Mouse (Mus musculus) monocyte, adult 2 months (primary cell): ENCODE measurements at regions not wholly inside any gene's neighbourhood (a gene's known extent, or its start where the extent isn't known, plus 50 kb on each side); places are given as distances from the start of the nearest gene placed in this dataset.
"Not testable (repeated sequence)": the region's sequence is repeated elsewhere in the genome, so short reads cannot be mapped to it uniquely, and the experiment has no call there.

Source experiments
- DNase-seq, 2 experiments: peaks; one replicate each; pipeline ENCODE4 v3.0.0; 2022; ENCODE audit warnings: low spot score in 2 of 2, low read depth in 1 of 2

DNA sequence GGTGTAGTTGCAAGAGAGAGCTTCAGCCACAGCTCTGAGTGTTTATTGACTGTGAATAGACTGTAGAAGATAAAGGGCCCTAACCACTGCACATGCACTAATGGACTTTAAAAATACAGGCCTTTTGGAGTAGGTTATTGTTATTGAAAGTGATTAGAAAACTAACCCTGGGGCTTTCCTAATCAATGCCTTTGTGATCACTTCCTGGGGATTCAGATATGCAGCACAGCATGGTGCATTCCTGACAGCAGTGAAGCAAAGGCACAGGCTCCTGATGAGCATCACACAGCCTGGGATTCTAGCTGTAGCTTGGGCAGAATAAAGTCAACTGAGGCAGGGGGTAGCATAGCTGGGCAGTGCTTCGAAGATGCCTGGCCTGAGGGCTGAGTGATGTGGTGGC lies 87.3 kb downstream of the Gm11077 start:
- no peak for DNase-seq

DNA sequence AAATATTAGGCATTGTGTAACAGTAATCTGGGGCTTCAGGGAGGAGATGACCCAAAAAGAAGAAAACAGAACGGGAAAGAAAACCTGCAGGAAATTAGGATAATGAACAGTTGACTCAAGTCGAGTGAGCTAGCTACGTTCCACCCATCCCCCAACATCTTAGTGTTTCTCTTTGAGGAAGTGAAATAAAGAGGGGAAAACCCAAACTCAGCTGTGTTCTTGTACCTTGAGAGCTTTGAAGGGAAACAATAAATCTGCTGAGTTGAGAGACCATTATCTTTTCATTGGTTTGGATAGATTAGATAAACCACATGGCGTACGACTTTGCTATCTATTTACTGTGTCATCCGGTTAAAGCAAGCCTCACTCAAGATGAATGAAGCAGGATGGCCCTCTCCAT lies 87.7 kb downstream of the Gm11077 start:
- DNase-seq: no peak

DNA sequence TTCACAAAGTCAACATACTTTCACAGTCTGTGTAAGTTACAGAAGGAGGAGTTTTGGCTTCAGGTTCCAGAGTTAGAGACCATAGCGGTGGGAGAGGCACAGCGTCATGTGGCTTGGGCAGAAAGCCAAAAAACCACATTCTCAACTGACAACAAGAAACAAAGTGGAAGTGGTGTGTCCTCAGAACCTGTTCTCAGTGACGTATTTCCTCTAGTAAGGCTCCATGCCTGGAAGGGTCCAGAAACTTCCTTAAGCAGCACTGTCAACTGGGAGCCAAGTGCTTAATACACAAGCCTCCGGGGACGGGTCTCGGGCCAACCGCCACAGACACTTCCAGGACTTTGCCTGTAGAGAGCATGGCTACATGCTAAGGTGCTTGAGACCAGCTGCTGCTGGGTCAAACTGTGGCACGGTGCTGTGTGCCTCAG lies 90.4 kb downstream of the Gm11077 start:
- DNase-seq: peak in 1 of 2 experiments; percentile 2

DNA sequence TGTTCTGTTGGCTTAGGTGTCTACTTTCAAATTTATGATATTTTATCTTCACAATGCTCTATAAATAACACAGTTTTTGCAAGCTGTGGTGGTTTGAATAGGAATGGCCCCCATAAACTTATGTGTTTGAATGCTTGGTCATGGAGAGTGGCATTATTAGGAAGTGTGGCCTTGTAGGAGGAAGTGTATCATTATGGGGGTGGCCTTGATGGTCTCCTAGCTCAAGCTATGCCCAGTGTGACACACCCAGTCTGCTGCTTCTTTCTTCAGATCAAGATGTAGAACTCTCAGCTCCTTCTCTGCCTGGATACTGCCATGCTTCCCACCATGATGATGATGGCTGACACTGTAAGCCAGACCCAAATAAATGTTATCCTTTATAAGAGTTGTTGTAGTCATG lies 97.4 kb downstream of the Gm11077 start:
- no peak for DNase-seq

DNA sequence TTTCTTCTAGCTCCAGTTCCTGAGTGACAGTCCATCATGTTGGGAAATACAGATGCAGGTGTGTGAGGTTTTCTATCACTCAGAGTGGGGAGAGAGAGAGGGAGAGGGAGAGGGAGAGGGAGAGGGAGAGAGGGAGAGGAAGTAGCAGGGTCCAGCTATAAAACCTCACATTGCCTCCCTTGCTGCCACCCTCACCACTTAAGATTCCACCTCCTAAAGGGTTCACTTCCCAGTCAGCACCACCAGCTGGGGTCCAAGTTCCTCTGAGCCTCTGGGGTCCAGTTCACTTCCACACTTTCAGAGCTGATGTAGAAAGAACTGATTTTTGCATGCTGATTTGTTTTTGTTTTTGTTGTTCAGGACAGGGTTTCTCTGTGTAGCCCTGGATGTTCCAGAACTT lies 98.6 kb downstream of the Gm11077 start:
- DNase-seq: no peak

DNA sequence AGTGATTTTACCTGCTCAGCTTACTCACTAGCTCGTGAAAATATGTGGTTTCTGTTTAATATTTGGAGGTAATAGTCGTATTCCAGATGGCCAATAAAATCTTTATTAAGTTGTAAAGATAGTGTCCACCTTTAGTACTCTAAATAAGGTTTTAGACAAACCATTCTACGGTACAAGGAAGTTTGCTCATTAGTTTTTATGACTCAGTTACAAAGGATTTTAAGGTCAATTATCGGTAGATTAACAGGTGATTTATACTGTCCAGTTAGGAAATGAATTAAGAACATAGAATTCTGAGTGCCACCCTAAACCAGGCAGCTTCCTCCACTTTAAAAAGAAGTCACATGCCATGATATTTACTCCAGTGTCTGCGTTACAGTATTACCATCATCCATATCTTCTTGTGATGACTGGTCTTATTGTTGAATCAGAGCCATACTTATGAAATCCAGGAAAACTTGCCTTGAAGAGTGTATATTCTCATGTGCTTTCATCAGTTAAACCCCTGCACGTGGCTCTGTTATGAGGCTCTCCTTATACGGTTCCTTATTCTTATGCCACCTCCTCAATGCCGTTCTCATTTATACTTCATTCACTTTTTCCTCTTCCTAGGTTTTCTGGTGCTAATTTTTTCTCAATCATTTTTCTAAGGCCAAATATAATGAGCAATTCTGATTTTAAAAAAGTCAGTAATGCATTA lies 114.4 kb downstream of the Gm11077 start:
- DNase-seq: no peak

DNA sequence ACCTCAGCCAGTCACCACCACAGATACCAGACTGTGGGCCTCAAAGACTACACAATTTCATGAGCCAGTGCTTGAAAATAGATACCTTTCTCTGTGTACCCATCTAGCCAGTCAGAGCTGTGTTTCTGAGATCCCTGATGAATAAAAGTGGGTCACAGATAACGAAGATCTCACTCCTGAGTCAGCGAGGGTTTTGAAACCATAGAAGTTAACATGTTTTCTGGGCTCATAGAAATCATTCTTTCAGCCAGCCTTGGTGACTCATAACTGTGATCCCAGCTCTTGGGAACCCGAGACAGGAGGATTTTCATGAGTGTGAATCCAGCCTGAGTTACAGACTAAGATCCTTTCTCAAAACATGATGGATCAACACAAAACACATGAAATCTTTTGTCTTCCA lies 118.1 kb downstream of the Gm11077 start:
- no peak for DNase-seq

DNA sequence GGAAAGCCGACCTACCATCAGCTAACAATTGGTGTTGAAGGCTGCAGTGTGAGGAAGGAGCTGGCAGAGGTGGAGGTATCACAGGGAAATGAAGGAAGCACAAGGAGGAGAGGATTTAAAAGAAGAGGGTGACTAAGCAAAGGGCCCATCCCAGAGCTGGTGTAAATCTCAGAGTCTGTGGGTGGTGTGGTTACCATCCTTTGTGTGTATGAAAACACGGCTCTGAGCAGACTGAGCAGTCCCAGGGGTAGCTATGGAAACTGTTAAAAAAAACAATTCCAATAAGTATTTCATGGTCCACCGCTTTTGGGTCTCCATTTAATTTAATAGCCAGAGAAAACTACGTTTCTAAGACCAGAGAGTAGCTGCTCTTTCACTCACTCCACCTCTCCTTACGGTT lies 123.3 kb downstream of the Gm11077 start:
- no peak for DNase-seq

DNA sequence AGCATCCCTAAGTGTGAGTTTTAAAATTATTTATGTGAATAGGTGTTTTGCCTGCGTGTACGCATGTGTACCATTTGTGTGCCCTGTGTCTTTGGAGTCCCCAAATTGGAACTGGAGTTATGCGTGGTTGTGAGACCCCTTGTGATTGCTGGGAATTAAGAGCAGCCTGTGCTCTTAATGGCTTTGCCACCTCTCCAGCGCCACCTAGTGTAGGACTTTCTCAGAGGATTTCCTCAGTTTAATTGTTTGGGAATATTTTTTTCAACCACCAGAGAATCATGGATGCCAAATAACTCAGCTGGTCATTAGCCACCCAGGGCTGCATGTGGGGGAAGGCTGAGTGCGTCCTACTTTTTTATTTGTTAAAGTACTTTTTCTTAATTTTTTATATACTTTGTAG lies 124.4 kb downstream of the Gm11077 start:
- no peak for DNase-seq

DNA sequence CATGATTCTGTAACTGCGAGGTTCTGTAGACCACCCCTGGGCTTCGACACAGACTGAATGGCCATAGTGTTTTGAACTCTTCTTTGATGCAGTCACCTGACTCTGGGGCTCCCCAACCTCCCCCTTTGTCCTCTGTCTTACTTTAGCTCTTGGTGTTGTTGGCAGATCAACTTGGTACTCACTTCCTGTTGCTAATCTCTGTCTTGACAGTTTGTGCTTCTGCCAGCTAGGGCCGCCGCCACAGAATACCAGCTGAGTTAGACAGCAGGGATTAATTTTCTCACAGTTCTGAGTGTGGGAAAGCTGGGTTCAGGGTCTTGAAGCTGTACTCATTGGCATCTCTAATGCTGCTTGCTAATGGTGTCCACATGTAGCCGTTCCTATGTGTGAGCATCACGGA lies 125.6 kb downstream of the Gm11077 start:
- no peak for DNase-seq

DNA sequence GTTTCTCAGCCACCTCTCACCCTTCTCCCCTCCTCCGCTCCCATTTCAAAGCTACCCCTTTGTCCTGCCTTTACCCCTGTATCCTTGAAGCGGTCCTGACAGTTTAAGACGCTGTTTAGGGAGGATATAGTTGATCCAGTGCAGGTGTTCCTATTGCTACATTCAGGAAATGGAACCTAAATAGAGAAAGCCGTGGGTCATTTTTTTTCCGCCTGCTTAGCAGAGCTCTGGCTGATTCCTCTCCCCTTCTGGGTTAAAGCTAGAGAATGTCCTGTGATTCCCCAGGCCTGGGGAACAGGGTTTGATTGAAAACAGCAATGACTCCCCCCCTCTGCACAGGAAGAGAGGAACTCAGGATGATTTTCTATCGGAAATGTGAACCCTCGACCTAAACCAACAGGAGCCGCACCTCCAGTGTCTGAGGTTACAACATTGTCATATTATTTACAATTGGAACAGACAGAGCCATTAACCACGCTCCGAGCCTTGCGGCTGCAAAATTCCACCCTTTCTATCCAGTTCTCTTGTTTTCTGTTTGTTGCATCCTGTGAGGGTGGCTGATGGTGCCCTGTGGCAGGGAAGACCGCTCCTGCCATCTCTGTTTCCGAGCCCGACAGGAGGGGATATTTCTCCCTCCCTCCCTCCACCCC lies 127.5 kb downstream of the Gm11077 start:
- no peak for DNase-seq

DNA sequence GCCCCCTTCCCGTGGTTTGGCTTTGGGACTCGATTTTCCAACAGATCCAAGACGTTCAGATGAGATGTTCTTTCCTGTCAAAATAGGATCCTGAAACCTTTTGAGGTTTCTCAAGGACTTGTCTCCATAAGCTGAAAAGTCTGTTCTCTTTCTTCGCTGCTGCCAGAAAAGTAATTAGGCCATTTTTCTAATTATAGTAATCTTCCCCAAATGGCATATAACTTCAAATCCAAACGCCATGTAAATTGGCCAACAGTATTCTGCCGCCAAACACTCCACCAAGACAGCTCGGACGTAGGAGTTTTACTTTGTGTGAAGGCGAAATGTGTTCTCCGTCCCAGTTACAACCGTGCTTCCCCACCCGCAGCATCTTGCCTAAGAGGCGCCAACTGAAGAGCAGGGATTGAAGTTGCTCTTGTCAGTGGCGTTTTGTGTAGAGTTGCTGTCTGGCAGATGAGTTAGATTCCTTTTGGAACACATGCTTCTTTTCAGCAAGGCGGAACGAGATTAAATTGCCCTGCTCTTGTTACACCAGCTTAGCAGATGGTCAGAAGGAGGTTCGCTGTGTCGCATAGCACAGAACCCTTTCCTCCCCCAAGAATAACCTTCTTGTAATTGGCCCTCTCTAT lies 128.1 kb downstream of the Gm11077 start:
- no peak for DNase-seq

DNA sequence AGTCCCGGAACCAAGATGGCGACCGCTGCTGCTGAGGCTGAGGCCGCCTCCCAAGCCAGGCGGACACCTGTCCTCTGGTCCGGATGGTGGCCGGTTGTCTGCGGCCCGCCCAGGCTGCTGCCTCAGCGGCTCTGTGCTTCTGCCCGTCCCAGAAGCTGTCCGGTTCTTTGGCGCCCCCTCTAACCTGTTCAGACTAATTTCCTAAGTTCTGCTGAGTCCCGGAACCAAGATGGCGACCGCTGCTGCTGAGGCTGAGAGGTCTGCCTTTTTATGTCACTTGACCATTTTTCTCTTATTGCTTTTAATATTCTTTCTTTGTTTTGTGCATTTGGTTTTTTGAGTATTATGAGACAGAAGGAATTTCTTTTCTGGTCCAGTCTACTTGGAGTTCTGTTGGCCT lies 140.4 kb downstream of the Gm11077 start:
- not testable (repeated sequence) for DNase-seq

DNA sequence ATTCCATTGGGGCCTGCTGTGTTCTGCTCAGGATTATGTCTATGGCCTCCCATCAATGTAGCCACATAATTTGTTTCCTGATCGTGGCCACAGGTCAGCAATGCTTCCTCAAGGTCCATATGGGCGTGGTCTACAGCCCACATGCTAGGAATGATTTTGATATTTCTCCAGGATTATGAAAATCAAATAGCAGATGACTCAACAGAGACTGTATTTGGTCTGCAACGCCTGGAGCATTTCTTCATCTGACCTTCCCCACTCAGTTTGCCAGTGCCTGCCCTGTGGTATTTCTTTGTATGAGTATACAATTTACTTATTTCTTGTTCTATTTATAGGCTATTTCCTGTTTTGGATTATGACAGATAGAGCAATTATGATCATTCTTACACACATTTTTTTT lies 145.7 kb downstream of the Gm11077 start:
- no peak for DNase-seq

DNA sequence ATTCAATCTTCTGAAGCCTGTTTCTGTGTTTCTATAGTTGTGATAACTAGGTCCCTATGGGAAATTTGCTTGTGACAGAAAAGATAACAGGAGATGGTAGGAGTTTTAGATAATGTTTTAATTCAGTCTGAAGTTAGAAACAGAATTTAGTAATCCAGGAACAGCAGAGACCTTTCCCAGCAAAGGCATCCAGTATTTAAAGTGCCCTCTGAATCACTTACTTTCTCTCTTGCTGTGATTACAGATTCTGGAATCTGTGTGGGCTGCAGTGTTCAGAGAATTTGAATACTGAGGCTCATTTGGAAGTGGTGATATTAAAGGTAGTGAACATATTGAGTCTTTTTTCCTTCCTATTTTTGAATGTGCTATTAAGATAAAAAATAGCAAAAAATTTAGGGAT lies 154.6 kb downstream of the Gm11077 start:
- DNase-seq: no peak

DNA sequence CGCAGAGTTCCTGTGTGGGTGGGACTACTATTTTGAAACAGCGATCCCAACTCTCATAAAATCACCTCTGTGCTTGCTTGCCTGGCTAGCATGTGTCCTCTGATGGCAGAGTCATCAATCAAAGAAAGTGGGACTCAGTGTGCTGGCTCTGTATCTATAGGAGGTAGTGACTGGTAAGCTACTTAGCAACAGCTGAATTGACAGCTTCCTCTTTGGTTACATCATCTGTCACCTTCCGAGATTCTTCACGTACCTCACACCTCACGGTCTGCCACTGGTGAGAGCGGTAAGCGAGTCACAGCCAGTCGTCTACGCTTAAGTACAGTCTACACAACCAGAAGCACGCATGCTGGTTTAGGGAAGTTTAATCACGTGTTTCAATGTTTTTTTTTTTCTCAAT lies 159.5 kb downstream of the Gm11077 start:
- no peak for DNase-seq

DNA sequence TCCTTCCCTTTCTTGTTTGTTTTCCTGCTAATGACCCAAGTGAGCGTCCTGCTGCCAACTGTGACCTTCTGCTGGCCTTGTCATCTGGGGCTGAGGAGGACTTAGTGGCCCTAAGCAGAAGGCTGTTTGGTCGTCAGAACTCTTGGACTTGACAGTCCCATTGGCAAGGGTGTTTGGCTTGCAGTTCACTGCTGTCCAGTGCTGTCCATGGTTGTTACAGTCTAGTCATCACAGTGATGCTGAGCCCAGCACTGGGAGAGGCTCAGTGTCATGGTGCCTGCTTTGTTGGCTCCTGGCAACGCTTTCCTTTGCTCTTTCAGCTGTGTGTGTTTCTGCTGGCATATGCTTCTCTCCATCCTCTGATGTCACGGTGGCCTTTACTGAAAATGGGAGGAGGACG lies 161.0 kb downstream of the Gm11077 start:
- no peak for DNase-seq

DNA sequence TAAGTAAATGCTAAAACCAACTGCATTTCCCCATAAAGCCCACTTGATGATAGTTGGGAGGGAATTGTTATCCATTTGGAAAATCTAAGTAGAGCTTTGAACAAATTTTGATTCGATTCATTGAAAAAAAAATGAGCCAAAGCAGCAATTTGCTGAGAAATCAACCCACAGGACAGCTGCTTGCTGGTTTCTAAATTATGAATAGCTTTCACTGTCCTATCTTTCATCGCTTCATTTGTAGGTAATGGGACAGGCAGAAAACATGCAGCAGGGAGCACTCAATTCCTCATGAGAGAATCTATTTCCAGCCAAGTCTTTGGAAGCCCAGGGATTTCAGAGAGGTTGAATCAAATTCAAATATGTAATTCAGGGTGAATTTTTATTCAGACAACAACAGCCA lies 161.5 kb downstream of the Gm11077 start:
- no peak for DNase-seq

DNA sequence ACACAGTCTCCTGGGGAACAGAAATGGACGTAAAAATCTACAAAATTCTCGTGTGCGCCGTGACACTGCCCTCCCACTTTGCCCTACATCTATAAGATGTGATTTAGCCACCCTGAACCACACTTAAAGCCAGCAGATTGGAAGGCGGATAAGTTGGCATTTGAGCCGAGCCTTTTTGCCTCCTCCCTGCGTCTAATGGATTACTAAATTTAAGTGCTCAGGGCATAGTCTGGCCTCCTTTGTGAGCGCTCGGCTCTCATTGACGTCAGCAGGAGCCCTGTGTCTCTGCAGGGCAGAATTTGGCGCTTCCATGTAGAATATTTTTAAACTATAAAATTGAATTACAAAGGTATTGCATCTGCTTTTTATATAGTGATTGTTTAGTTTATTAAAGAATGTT lies 165.4 kb downstream of the Gm11077 start:
- DNase-seq: no peak

DNA sequence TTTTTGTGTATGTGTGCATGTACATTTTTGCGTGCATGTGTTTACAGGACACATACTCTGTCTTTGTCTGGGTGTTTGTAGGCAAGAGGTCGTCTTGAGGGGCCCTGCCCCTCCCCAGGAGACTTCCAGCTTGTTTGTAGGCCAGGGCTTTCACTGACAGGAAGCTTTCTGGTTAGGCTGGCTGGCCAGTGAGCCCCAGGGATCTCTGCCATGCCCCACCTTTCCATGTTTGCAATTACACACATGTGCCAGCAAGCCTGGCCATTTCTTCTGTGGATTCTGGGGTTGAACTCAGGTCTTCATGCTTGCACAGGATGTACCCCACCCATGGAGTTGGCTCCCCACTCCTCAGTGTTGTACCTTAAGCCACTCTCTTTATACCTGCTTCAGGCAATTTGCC lies 166.4 kb downstream of the Gm11077 start:
- no peak for DNase-seq

DNA sequence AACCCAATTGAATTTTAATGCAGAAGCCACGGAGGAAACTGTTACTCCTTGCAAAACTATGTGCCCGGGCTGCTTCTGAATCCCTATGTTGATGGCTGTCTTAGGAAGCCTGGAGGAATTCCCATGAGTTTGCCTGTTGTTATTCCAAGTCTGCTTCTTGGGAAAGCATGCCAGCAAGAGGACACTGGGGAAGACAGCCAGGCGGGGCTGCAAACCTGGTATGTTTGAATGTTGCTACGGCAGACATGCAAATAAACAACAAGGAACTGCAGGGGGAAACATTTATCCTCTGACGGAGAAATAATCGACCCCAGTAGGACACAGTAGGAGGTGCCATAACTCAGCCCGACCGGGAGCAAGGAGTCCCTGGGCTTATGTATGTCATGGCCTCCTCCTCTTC lies 168.0 kb downstream of the Gm11077 start:
- no peak for DNase-seq

DNA sequence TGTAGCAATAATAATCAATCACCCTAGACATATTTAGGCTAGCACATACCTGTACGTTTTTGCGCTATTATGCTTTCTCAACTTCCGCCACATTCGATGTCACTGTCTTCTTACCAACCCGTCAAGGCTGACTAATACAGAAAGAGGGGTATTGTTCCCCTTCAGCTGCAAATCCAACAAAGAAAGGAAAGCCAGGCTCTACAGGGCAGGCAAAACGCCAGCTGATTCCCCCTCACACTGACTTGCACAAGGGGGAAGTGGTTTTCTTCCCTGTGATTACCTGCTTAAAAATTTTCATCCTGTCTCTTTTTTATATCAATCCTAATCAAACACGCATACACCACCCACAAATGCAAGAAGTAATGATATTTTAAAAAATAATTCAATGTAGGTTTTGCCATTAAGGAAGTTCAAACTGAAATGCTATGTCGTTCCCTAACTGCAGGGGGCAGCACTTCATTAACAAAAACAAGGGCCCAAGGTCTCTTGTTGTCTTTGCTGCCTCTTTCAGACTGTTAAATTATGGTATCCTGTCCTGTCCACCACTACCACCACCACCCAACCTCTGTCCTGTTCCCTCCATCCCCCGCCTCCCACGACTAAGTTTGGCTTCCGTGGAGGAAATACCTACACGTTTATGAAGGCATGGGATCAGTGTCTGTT lies 195.4 kb downstream of the Gm11077 start:
- DNase-seq: no peak
